Mouse (Mus musculus): ENCODE data around the gene Hpcal1. TPM values are rescaled to one million over a fixed set of nuclear protein-coding genes. Genes with fewer than 3 reads are reported as not detected.
A peak's percentile ranks its signal among the peaks of the same experiment; 100 is the strongest.

The Hpcal1 gene
- polyA plus RNA-seq, 1 experiment, result 65.5 TPM

GRCm38 (mm10) chr12:17679571-17679970 lies 11.1 kb upstream of the Hpcal1 start:
- TF ChIP-seq EP300 (IDR thresholded peaks at IDR 0.05; ENCODE audit: insufficient read depth, low read depth, low read length) (no peak), POLR2A (IDR thresholded peaks at IDR 0.05; ENCODE audit: insufficient read depth, low read length) (no peak), CTCF (IDR thresholded peaks at IDR 0.05; ENCODE audit: low read depth, low read length) (no peak)
- H3K4me1 ChIP-seq (ENCODE audit: control insufficient read depth, insufficient read depth, low read length), result no peaks in the 10 kb centered on the region
- H3K9ac ChIP-seq (ENCODE audit: low read depth, poor library complexity, severe bottlenecking), result no peak overlapping the region

GRCm38 (mm10) chr12:17682161-17682560 lies 8.5 kb upstream of the Hpcal1 start:
- TF ChIP-seq CTCF (IDR thresholded peaks at IDR 0.05; ENCODE audit: low read depth, low read length), result no peak
- TF ChIP-seq EP300 (IDR thresholded peaks at IDR 0.05; ENCODE audit: insufficient read depth, low read depth, low read length), result no peak
- TF ChIP-seq POLR2A (IDR thresholded peaks at IDR 0.05; ENCODE audit: insufficient read depth, low read length), result no peak
- H3K4me1 ChIP-seq (ENCODE audit: control insufficient read depth, insufficient read depth, low read length), result no peaks in the 10 kb centered on the region
- no peaks in the 10 kb centered on the region for H3K9me3 ChIP-seq (replicated peaks; ENCODE audit: control insufficient read depth, insufficient read depth, low read length, poor library complexity, severe bottlenecking)
- H3K36me3 ChIP-seq (ENCODE audit: control insufficient read depth, insufficient read depth, low read length, poor library complexity, severe bottlenecking), result no peaks in the 10 kb centered on the region
- H3K27ac ChIP-seq (ENCODE audit: insufficient read depth, low read length), result no peak overlapping the region
- no peak overlapping the region for H3K9ac ChIP-seq (ENCODE audit: low read depth, poor library complexity, severe bottlenecking)
- no peak overlapping the region for H3K4me3 ChIP-seq (ENCODE audit: low read depth, low read length)
- no peaks in the 10 kb centered on the region for H3K27me3 ChIP-seq (ENCODE audit: control insufficient read depth, insufficient read depth, low read length, poor library complexity, severe bottlenecking)

More at GRCm38 (mm10) chr12:17679571-17679970, 11.1 kb upstream of the Hpcal1 start:
- Histone ChIP-seq H3K27me3 (ENCODE audit: control insufficient read depth, insufficient read depth, low read length, poor library complexity, severe bottlenecking) (no peaks in the 10 kb centered on the region), H3K9me3 (replicated peaks; ENCODE audit: control insufficient read depth, insufficient read depth, low read length, poor library complexity, severe bottlenecking) (no peaks in the 10 kb centered on the region), H3K36me3 (ENCODE audit: control insufficient read depth, insufficient read depth, low read length, poor library complexity, severe bottlenecking) (no peaks in the 10 kb centered on the region), H3K27ac (ENCODE audit: insufficient read depth, low read length) (no peak overlapping the region), H3K4me3 (ENCODE audit: low read depth, low read length) (no peak overlapping the region)

- Histone ChIP-seq H3K4me1 (ENCODE audit: control insufficient read depth, insufficient read depth, low read length) (peaks cover 2% of the 10 kb centered on the region), H3K27ac (ENCODE audit: insufficient read depth, low read length) (no peak overlapping the region), H3K9ac (ENCODE audit: low read depth, poor library complexity, severe bottlenecking) (no peak overlapping the region), H3K9me3 (replicated peaks; ENCODE audit: control insufficient read depth, insufficient read depth, low read length, poor library complexity, severe bottlenecking) (no peaks in the 10 kb centered on the region), H3K4me3 (ENCODE audit: low read depth, low read length) (no peak overlapping the region), H3K36me3 (ENCODE audit: control insufficient read depth, insufficient read depth, low read length, poor library complexity, severe bottlenecking) (no peaks in the 10 kb centered on the region), H3K27me3 (ENCODE audit: control insufficient read depth, insufficient read depth, low read length, poor library complexity, severe bottlenecking) (no peaks in the 10 kb centered on the region)
- TF ChIP-seq POLR2A (IDR thresholded peaks at IDR 0.05; ENCODE audit: insufficient read depth, low read length) (no peak), CTCF (IDR thresholded peaks at IDR 0.05; ENCODE audit: low read depth, low read length) (no peak)
Measured at GRCm38 (mm10) chr12:17684315-17684714, 6.3 kb upstream of the Hpcal1 start.

- Histone ChIP-seq H3K4me3 (ENCODE audit: low read depth, low read length) (no peak overlapping the region), H3K27me3 (ENCODE audit: control insufficient read depth, insufficient read depth, low read length, poor library complexity, severe bottlenecking) (0 out of 2 replicates have a peak, but pooled peaks cover under 1% of the 10 kb centered on the region), H3K9ac (ENCODE audit: low read depth, poor library complexity, severe bottlenecking) (no peak overlapping the region), H3K27ac (ENCODE audit: insufficient read depth, low read length) (no peak overlapping the region), H3K36me3 (ENCODE audit: control insufficient read depth, insufficient read depth, low read length, poor library complexity, severe bottlenecking) (no peaks in the 10 kb centered on the region), H3K4me1 (ENCODE audit: control insufficient read depth, insufficient read depth, low read length) (peaks cover 3% of the 10 kb centered on the region), H3K9me3 (replicated peaks; ENCODE audit: control insufficient read depth, insufficient read depth, low read length, poor library complexity, severe bottlenecking) (no peaks in the 10 kb centered on the region)
- no peak for TF ChIP-seq POLR2A (IDR thresholded peaks at IDR 0.05; ENCODE audit: insufficient read depth, low read length)
- TF ChIP-seq EP300 (IDR thresholded peaks at IDR 0.05; ENCODE audit: insufficient read depth, low read depth, low read length), result no peak
- TF ChIP-seq CTCF (IDR thresholded peaks at IDR 0.05; ENCODE audit: low read depth, low read length), result no peak
Measured at GRCm38 (mm10) chr12:17686116-17686515, 4.5 kb upstream of the Hpcal1 start.

- Histone ChIP-seq H3K4me3 (ENCODE audit: low read depth, low read length) (no peak overlapping the region), H3K9ac (ENCODE audit: low read depth, poor library complexity, severe bottlenecking) (no peak overlapping the region), H3K27ac (ENCODE audit: insufficient read depth, low read length) (no peak overlapping the region), H3K9me3 (replicated peaks; ENCODE audit: control insufficient read depth, insufficient read depth, low read length, poor library complexity, severe bottlenecking) (no peaks in the 10 kb centered on the region), H3K4me1 (ENCODE audit: control insufficient read depth, insufficient read depth, low read length) (peaks cover 3% of the 10 kb centered on the region), H3K27me3 (ENCODE audit: control insufficient read depth, insufficient read depth, low read length, poor library complexity, severe bottlenecking) (0 out of 2 replicates have a peak, but pooled peaks cover 1% of the 10 kb centered on the region), H3K36me3 (ENCODE audit: control insufficient read depth, insufficient read depth, low read length, poor library complexity, severe bottlenecking) (no peaks in the 10 kb centered on the region)
- no peak for TF ChIP-seq POLR2A (IDR thresholded peaks at IDR 0.05; ENCODE audit: insufficient read depth, low read length)
- no peak for TF ChIP-seq EP300 (IDR thresholded peaks at IDR 0.05; ENCODE audit: insufficient read depth, low read depth, low read length)
- no peak for TF ChIP-seq CTCF (IDR thresholded peaks at IDR 0.05; ENCODE audit: low read depth, low read length)
Measured at GRCm38 (mm10) chr12:17688913-17689312, 1.7 kb upstream of the Hpcal1 start.

- H3K27me3 ChIP-seq (ENCODE audit: control insufficient read depth, insufficient read depth, low read length, poor library complexity, severe bottlenecking), result 0 out of 2 replicates have a peak, but pooled peaks cover 1% of the 10 kb centered on the region
- no peak overlapping the region for H3K27ac ChIP-seq (ENCODE audit: insufficient read depth, low read length)
- TF ChIP-seq POLR2A (IDR thresholded peaks at IDR 0.05; ENCODE audit: insufficient read depth, low read length) (no peak), EP300 (IDR thresholded peaks at IDR 0.05; ENCODE audit: insufficient read depth, low read depth, low read length) (no peak), CTCF (IDR thresholded peaks at IDR 0.05; ENCODE audit: low read depth, low read length) (no peak)
- H3K9ac ChIP-seq (ENCODE audit: low read depth, poor library complexity, severe bottlenecking), result peak overlapping the region; percentile 64
- H3K36me3 ChIP-seq (ENCODE audit: control insufficient read depth, insufficient read depth, low read length, poor library complexity, severe bottlenecking), result no peaks in the 10 kb centered on the region
- H3K9me3 ChIP-seq (replicated peaks; ENCODE audit: control insufficient read depth, insufficient read depth, low read length, poor library complexity, severe bottlenecking), result no peaks in the 10 kb centered on the region
- H3K4me3 ChIP-seq (ENCODE audit: low read depth, low read length), result peak overlapping the region; percentile 75
- H3K4me1 ChIP-seq (ENCODE audit: control insufficient read depth, insufficient read depth, low read length), result peaks cover 3% of the 10 kb centered on the region
Measured at GRCm38 (mm10) chr12:17689931-17690563, 609 bp upstream of the Hpcal1 start.
